Mouse (Mus musculus) CH12.LX (cell line): Measurements from ENCODE around the gene Olfr524. TPM values are rescaled to one million over a fixed set of nuclear protein-coding genes. Genes with fewer than 3 reads are reported as not detected.

Source experiments
- DNase-seq: peaks from one replicate; pipeline ENCODE4 v3.0.0-alpha.2; 2013; ENCODE audit errors: extremely low read depth
- H3K27ac ChIP-seq: 2 replicates; pipeline ENCODE4 v1.5.1; 2012; ENCODE audit warnings: low read depth, mild to moderate bottlenecking, control low read depth, moderate library complexity; ENCODE audit not compliant: insufficient read depth
- H3K27me3 ChIP-seq: replicated peaks from 2 replicates; pipeline ENCODE3; 2012; ENCODE audit warnings: inconsistent platforms
- H3K36me3 ChIP-seq, 2 experiments: replicated peaks in 1 of 2; 2 replicates each; pipeline versions ENCODE3 to v1.6.1; 2012; ENCODE audit warnings: inconsistent platforms in 1 of 2, low read length in 1 of 2, mild to moderate bottlenecking in 1 of 2, mixed read lengths in 1 of 2, moderate library complexity in 1 of 2; ENCODE audit not compliant: control insufficient read depth in 1 of 2, insufficient read depth in 1 of 2
- H3K4me1 ChIP-seq, 2 experiments: 2 replicates each; pipeline ENCODE4 v1.6.1; 2012; ENCODE audit warnings: inconsistent platforms in 1 of 2, moderate library complexity in 1 of 2; ENCODE audit not compliant: insufficient read depth in 2 of 2, control insufficient read depth in 1 of 2
- H3K4me2 ChIP-seq: 2 replicates; pipeline ENCODE4 v1.6.1; 2012; ENCODE audit warnings: low read depth, mild to moderate bottlenecking, control low read depth; ENCODE audit not compliant: poor library complexity, insufficient read depth, severe bottlenecking
- H3K4me3 ChIP-seq, 3 experiments: fragments of 150-350 bp in 1 of 3; sonication (generic) in 1 of 3; replicated peaks in 1 of 3; 2 replicates each; pipeline versions ENCODE3 to v1.5.1; 2011 to 2012; ENCODE audit warnings: low read depth in 2 of 3, low read length in 2 of 3, mild to moderate bottlenecking in 2 of 3, moderate library complexity in 2 of 3, control low read depth in 1 of 3, improper control_type of control experiment in 1 of 3, inconsistent platforms in 1 of 3, mixed read lengths in 1 of 3; ENCODE audit not compliant: poor library complexity in 1 of 3
- H3K79me2 ChIP-seq: replicated peaks from 2 replicates; pipeline ENCODE4 v1.6.1; 2012; ENCODE audit warnings: mild to moderate bottlenecking, moderate library complexity; ENCODE audit not compliant: control insufficient read depth, poor library complexity, insufficient read depth, severe bottlenecking; ENCODE audit errors: extremely low read depth
- H3K9ac ChIP-seq: 2 replicates; pipeline ENCODE4 v1.6.1; 2012; ENCODE audit warnings: low read depth, mild to moderate bottlenecking, control low read depth, moderate library complexity; ENCODE audit not compliant: insufficient read depth
- H3K9me3 ChIP-seq: replicated peaks from 2 replicates; pipeline ENCODE3; 2012; ENCODE audit warnings: low read length, inconsistent platforms, mixed read lengths
- BHLHE40 ChIP-seq: IDR thresholded peaks from 2 replicates; pipeline ENCODE4 v1.6.1; 2011; ENCODE audit warnings: mild to moderate bottlenecking, low read depth, low read length, improper control_type of control experiment
- CHD1 ChIP-seq: IDR thresholded peaks from 2 replicates; pipeline ENCODE4 v1.6.1; 2012; ENCODE audit warnings: low read depth, low read length, improper control_type of control experiment, inconsistent platforms
- CHD2 ChIP-seq: IDR thresholded peaks from 2 replicates; pipeline ENCODE4 v1.6.1; 2011; ENCODE audit warnings: low read length, improper control_type of control experiment
- CTCF ChIP-seq, 2 experiments: IDR thresholded peaks in 1 of 2; conservative IDR thresholded peaks in 1 of 2; 2 replicates each; pipeline ENCODE4 v1.5.1; 2011 to 2012; ENCODE audit warnings: low read depth in 2 of 2, low read length in 2 of 2, improper control_type of control experiment in 1 of 2, inconsistent platforms in 1 of 2, mild to moderate bottlenecking in 1 of 2, moderate library complexity in 1 of 2
- E2F4 ChIP-seq: IDR thresholded peaks from 2 replicates; pipeline ENCODE4 v1.6.1; 2011; ENCODE audit warnings: low read depth, low read length, improper control_type of control experiment; ENCODE audit not compliant: insufficient replicate concordance
- ELF1 ChIP-seq: IDR thresholded peaks from 2 replicates; pipeline ENCODE4 v1.6.1; 2014; ENCODE audit warnings: low read depth, mild to moderate bottlenecking, inconsistent platforms, low read length, improper control_type of control experiment
- GABPA ChIP-seq: IDR thresholded peaks from 2 replicates; pipeline ENCODE4 v1.6.1; 2012; ENCODE audit warnings: low read depth, low read length, improper control_type of control experiment, inconsistent platforms; ENCODE audit not compliant: insufficient replicate concordance
- HCFC1 ChIP-seq: IDR thresholded peaks from 2 replicates; pipeline ENCODE4 v1.6.1; 2012; ENCODE audit warnings: low read depth, mild to moderate bottlenecking, inconsistent platforms, low read length, improper control_type of control experiment
- IRF4 ChIP-seq: IDR thresholded peaks from 2 replicates; pipeline ENCODE4 v1.6.1; 2014; ENCODE audit warnings: low read depth, mild to moderate bottlenecking, inconsistent platforms, low read length, improper control_type of control experiment
- JUND ChIP-seq: conservative IDR thresholded peaks from 2 replicates; pipeline ENCODE4 v1.6.1; 2011; ENCODE audit warnings: low read depth, low read length, improper control_type of control experiment
- MAX ChIP-seq: IDR thresholded peaks from 2 replicates; pipeline ENCODE4 v1.6.1; 2011; ENCODE audit warnings: low read length, improper control_type of control experiment
- MXI1 ChIP-seq: IDR thresholded peaks from 2 replicates; pipeline ENCODE4 v1.6.1; 2011; ENCODE audit warnings: mild to moderate bottlenecking, low read depth, low read length, improper control_type of control experiment
- MYC ChIP-seq: IDR thresholded peaks from 2 replicates; pipeline ENCODE4 v1.6.1; 2011; ENCODE audit warnings: low read depth, mild to moderate bottlenecking, improper control_type of control experiment, low read length
- NELFE ChIP-seq: IDR thresholded peaks from 2 replicates; pipeline ENCODE4 v1.6.1; 2011; ENCODE audit warnings: low read depth, low read length, improper control_type of control experiment
- PAX5 ChIP-seq: IDR thresholded peaks from 2 replicates; pipeline ENCODE4 v1.6.1; 2012; ENCODE audit warnings: low read length, inconsistent platforms, mixed read lengths
- POLR2A ChIP-seq: IDR thresholded peaks from 2 replicates; pipeline ENCODE4 v1.6.1; 2011; ENCODE audit warnings: low read depth, mild to moderate bottlenecking, improper control_type of control experiment, low read length
- RAD21 ChIP-seq: IDR thresholded peaks from 2 replicates; pipeline ENCODE4 v1.6.1; 2011; ENCODE audit warnings: low read depth, mild to moderate bottlenecking, low read length, improper control_type of control experiment, moderate library complexity
- TBP ChIP-seq: conservative IDR thresholded peaks from 2 replicates; pipeline ENCODE4 v1.6.1; 2011; ENCODE audit warnings: low read depth, low read length, improper control_type of control experiment
- TCF12 ChIP-seq: IDR thresholded peaks from 2 replicates; pipeline ENCODE4 v1.6.1; 2014; ENCODE audit warnings: low read depth, mild to moderate bottlenecking, inconsistent platforms, low read length, improper control_type of control experiment
- USF2 ChIP-seq: conservative IDR thresholded peaks from 2 replicates; pipeline ENCODE4 v1.6.1; 2011; ENCODE audit warnings: low read depth, low read length, improper control_type of control experiment
- ZKSCAN1 ChIP-seq: IDR thresholded peaks from 2 replicates; pipeline ENCODE4 v1.6.1; 2012; ENCODE audit warnings: low read depth, inconsistent platforms, low read length, improper control_type of control experiment, borderline replicate concordance
- ZMIZ1 ChIP-seq: IDR thresholded peaks from 2 replicates; pipeline ENCODE4 v1.6.1; 2012; ENCODE audit warnings: low read depth, mild to moderate bottlenecking, inconsistent platforms, low read length, improper control_type of control experiment
- dilution Hi-C: fragments of 300-500 bp; cut with MboI; formaldehyde crosslinking; loops from 2 replicates; pipeline ENCODE4 v1.14.3; 2020; ENCODE audit warnings: low sequenced_read_pairs; ENCODE audit not compliant: extremely low pct_unique_long_range_greater_than_20kb, extremely low pct_ligation_motif_present
- in situ Hi-C: fragments of 300-500 bp; cut with MboI; formaldehyde crosslinking; loops from 3 replicates; pipeline ENCODE4 v1.14.3; 2019; ENCODE audit warnings: low sequenced_read_pairs, low pct_ligation_motif_present, low pct_unique_long_range_greater_than_20kb, mixed read lengths
- polyA plus RNA-seq: library from polyadenylated mRNA; unstranded; fragments of >175 nt; gene quantifications from 2 replicates; pipeline ENCODE4 v1.2.1, GENCODE M21; 2012; ENCODE audit warnings: low read depth; ENCODE audit not compliant: insufficient read length
- total RNA-seq, 2 experiments: library from RNA; depleted of rRNA; stranded (reverse); fragments of 300-350 nt in 1 of 2; fragments of >200 nt in 1 of 2; gene quantifications; 2 replicates each; pipeline ENCODE4 v1.2.3; 2012 to 2014

The Olfr524 gene
- total and polyA plus RNA-seq, 3 experiments = not detected

- Histone ChIP-seq H3K9ac (no peak within 1 kb of the TSS), H3K4me1 (no peaks in the 10 kb centered on the region), H3K27me3 (peaks cover 79% of the 10 kb centered on the region), H3K79me2 (no peaks in the 10 kb centered on the region), H3K4me3 (no peak within 1 kb of the TSS), H3K27ac (no peak within 1 kb of the TSS), H3K9me3 (peaks cover 8% of the 10 kb centered on the region), H3K36me3 (no peaks in the 10 kb centered on the region), H3K4me2 (no peak within 1 kb of the TSS)
- dilution Hi-C loops = no loop called here
- in situ Hi-C loops = no loop called here
- TF ChIP-seq E2F4 (no peak), CTCF (conservative IDR thresholded peaks at IDR 0.05 in 1 of 2, IDR thresholded peaks at IDR 0.05 in 1 of 2; ENCODE audit: low read depth in 2 of 2, low read length in 2 of 2) (no peak), POLR2A (no peak), GABPA (no peak), MYC (no peak), HCFC1 (no peak)
- no peak for DNase-seq
These were observed 32.8 kb downstream of the Olfr524 start, which contains the start of gene Olfr523 for GRCm38 (mm10) chr7:140172936-140173335. Gene Olfr523 (plus strand): TSS chr7:140173217.

GRCm38 (mm10) chr7:140170863-140171262, 34.9 kb downstream of the Olfr524 start:
- no peak for DNase-seq
- H3K4me1 ChIP-seq = no peaks in the 10 kb centered on the region
- in situ Hi-C loops = no loop called here
- no peak overlapping the region for H3K4me2 ChIP-seq
- peaks cover 8% of the 10 kb centered on the region for H3K9me3 ChIP-seq
- dilution Hi-C loops = no loop called here
- TF ChIP-seq MXI1 (no peak), CTCF (conservative IDR thresholded peaks at IDR 0.05 in 1 of 2, IDR thresholded peaks at IDR 0.05 in 1 of 2; ENCODE audit: low read depth in 2 of 2, low read length in 2 of 2) (no peak), ZKSCAN1 (no peak), ELF1 (no peak)
- no peak overlapping the region for H3K4me3 ChIP-seq
- no peak overlapping the region for H3K9ac ChIP-seq
- no peak overlapping the region for H3K27ac ChIP-seq
- H3K36me3 ChIP-seq = no peaks in the 10 kb centered on the region
- H3K27me3 ChIP-seq = peaks cover 68% of the 10 kb centered on the region
- no peaks in the 10 kb centered on the region for H3K79me2 ChIP-seq

GRCm38 (mm10) chr7:140169386-140169785, 36.4 kb downstream of the Olfr524 start:
- Histone ChIP-seq H3K4me3 (no peak overlapping the region), H3K4me1 (no peaks in the 10 kb centered on the region), H3K36me3 (no peaks in the 10 kb centered on the region), H3K9ac (no peak overlapping the region), H3K4me2 (no peak overlapping the region), H3K9me3 (peaks cover 8% of the 10 kb centered on the region), H3K27ac (no peak overlapping the region), H3K27me3 (peaks cover 70% of the 10 kb centered on the region), H3K79me2 (no peaks in the 10 kb centered on the region)
- in situ Hi-C loops (no loop called here), dilution Hi-C loops (no loop called here)
- TF ChIP-seq CHD1 = no peak
- TF ChIP-seq JUND = no peak
- no peak for TF ChIP-seq USF2
- no peak for TF ChIP-seq TCF12
- no peak for TF ChIP-seq MAX
- no peak for TF ChIP-seq PAX5
- TF ChIP-seq CTCF (conservative IDR thresholded peaks at IDR 0.05 in 1 of 2, IDR thresholded peaks at IDR 0.05 in 1 of 2; ENCODE audit: low read depth in 2 of 2, low read length in 2 of 2) = no peak
- TF ChIP-seq TBP = no peak
- TF ChIP-seq ZMIZ1 = no peak
- no peak for TF ChIP-seq BHLHE40
- TF ChIP-seq RAD21 = no peak
- no peak for TF ChIP-seq IRF4
- TF ChIP-seq POLR2A = no peak
- no peak for TF ChIP-seq NELFE
- no peak for TF ChIP-seq CHD2
- no peak for DNase-seq
